Mouse (Mus musculus): ENCODE data around the gene Lmod2. TPM values are rescaled to one million over a fixed set of nuclear protein-coding genes. Genes with fewer than 3 reads are reported as not detected.

Gene Lmod2
- polyA plus RNA-seq, 1 experiment from 2014 or later, result not detected

- POLR2A ChIA-PET, result no interaction called here
- in situ Hi-C loops (cut with MboI; ENCODE audit: low pct_unique_long_range_greater_than_20kb), result no loop called here
- ATAC-seq, result no peak
Observed at GRCm38 (mm10) chr6:24572431-24572830, 25.1 kb upstream of the Lmod2 start.

GRCm38 (mm10) chr6:24573319-24573718, 24.2 kb upstream of the Lmod2 start:
- DNase-seq (ENCODE audit: low read depth, low spot score), result no peak
- no peak for ATAC-seq
- in situ Hi-C loops (cut with MboI; ENCODE audit: low pct_unique_long_range_greater_than_20kb), result no loop called here
- CTCF ChIA-PET, result no interaction called here
- POLR2A ChIA-PET, result no interaction called here
- no peaks in the 10 kb centered on the region for H3K27me3 ChIP-seq
- no peak for TF ChIP-seq CTCF (IDR thresholded peaks at IDR 0.05)

More at GRCm38 (mm10) chr6:24572431-24572830, 25.1 kb upstream of the Lmod2 start:
- no peaks in the 10 kb centered on the region for H3K27me3 ChIP-seq
- no peak for DNase-seq (ENCODE audit: low read depth, low spot score)
- TF ChIP-seq CTCF (IDR thresholded peaks at IDR 0.05), result no peak
- CTCF ChIA-PET, result no interaction called here

- in situ Hi-C loops (cut with MboI; ENCODE audit: low pct_unique_long_range_greater_than_20kb), result no loop called here
- DNase-seq (ENCODE audit: low read depth, low spot score) (no peak), ATAC-seq (no peak)
- CTCF ChIA-PET, result interaction anchor here (0.9 to 1.1 kb wide), 2 partner anchors 13 to 54 kb away, joined by 3 read pairs; no protein-coding TSS in a partner anchor
- TF ChIP-seq CTCF (IDR thresholded peaks at IDR 0.05), result no peak
- POLR2A ChIA-PET, result no interaction called here
- H3K27me3 ChIP-seq, result no peaks in the 10 kb centered on the region
Observed at GRCm38 (mm10) chr6:24583456-24583855, 14.1 kb upstream of the Lmod2 start.

GRCm38 (mm10) chr6:24585431-24586310, 11.9 kb upstream of the Lmod2 start:
- no peak for TF ChIP-seq CTCF (IDR thresholded peaks at IDR 0.05)
- in situ Hi-C loops (cut with MboI; ENCODE audit: low pct_unique_long_range_greater_than_20kb), result no loop called here
- CTCF ChIA-PET, result interaction anchor here (0.9 kb wide), 1 partner anchor 50 kb away, joined by 3 read pairs; no protein-coding TSS in a partner anchor
- ATAC-seq (no peak), DNase-seq (ENCODE audit: low read depth, low spot score) (no peak)
- POLR2A ChIA-PET, result interaction anchor here (0.6 kb wide), 1 partner anchor 11 kb away, joined by 3 read pairs; no protein-coding TSS in a partner anchor
- H3K27me3 ChIP-seq, result no peaks in the 10 kb centered on the region

GRCm38 (mm10) chr6:24586885-24587284, 10.7 kb upstream of the Lmod2 start:
- TF ChIP-seq CTCF (IDR thresholded peaks at IDR 0.05), result no peak

GRCm38 (mm10) chr6:24590282-24590681, 7.3 kb upstream of the Lmod2 start:
- ATAC-seq (no peak), DNase-seq (ENCODE audit: low read depth, low spot score) (no peak)
- ChIA-PET CTCF (no interaction called here), POLR2A (no interaction called here)
- no peaks in the 10 kb centered on the region for H3K27me3 ChIP-seq
- no peak for TF ChIP-seq CTCF (IDR thresholded peaks at IDR 0.05)
- in situ Hi-C loops (cut with MboI; ENCODE audit: low pct_unique_long_range_greater_than_20kb), result no loop called here

More at GRCm38 (mm10) chr6:24586885-24587284, 10.7 kb upstream of the Lmod2 start:
- ChIA-PET CTCF (interaction anchor here (0.9 kb wide), 1 partner anchor 9 kb away, joined by 4 read pairs; no protein-coding TSS in a partner anchor), POLR2A (no interaction called here)
- ATAC-seq, result no peak
- in situ Hi-C loops (cut with MboI; ENCODE audit: low pct_unique_long_range_greater_than_20kb), result no loop called here
- H3K27me3 ChIP-seq, result no peaks in the 10 kb centered on the region
- no peak for DNase-seq (ENCODE audit: low read depth, low spot score)

GRCm38 (mm10) chr6:24591525-24592218, 5.9 kb upstream of the Lmod2 start:
- ATAC-seq (no peak), DNase-seq (ENCODE audit: low read depth, low spot score) (no peak)
- no peaks in the 10 kb centered on the region for H3K27me3 ChIP-seq
- in situ Hi-C loops (cut with MboI; ENCODE audit: low pct_unique_long_range_greater_than_20kb), result no loop called here
- ChIA-PET CTCF (no interaction called here), POLR2A (no interaction called here)
- TF ChIP-seq CTCF (IDR thresholded peaks at IDR 0.05), result no peak

GRCm38 (mm10) chr6:24599179-24599578, 1.6 kb downstream of the Lmod2 start:
- in situ Hi-C loops (cut with MboI; ENCODE audit: low pct_unique_long_range_greater_than_20kb), result no loop called here
- CTCF ChIA-PET, result no interaction called here
- DNase-seq (ENCODE audit: low read depth, low spot score) (no peak), ATAC-seq (no peak)
- POLR2A ChIA-PET, result no interaction called here
- no peaks in the 10 kb centered on the region for H3K27me3 ChIP-seq
- TF ChIP-seq CTCF (IDR thresholded peaks at IDR 0.05), result no peak

GRCm38 (mm10) chr6:24599639-24600038, 2.1 kb downstream of the Lmod2 start:
- POLR2A ChIA-PET, result no interaction called here
- CTCF ChIA-PET, result no interaction called here
- in situ Hi-C loops (cut with MboI; ENCODE audit: low pct_unique_long_range_greater_than_20kb), result no loop called here

GRCm38 (mm10) chr6:24600134-24600533, 2.6 kb downstream of the Lmod2 start:
- no peak for TF ChIP-seq CTCF (IDR thresholded peaks at IDR 0.05)
- no peak for DNase-seq (ENCODE audit: low read depth, low spot score)
- CTCF ChIA-PET, result no interaction called here
- POLR2A ChIA-PET, result no interaction called here
- in situ Hi-C loops (cut with MboI; ENCODE audit: low pct_unique_long_range_greater_than_20kb), result no loop called here
- H3K27me3 ChIP-seq, result no peaks in the 10 kb centered on the region
- ATAC-seq, result no peak

More at GRCm38 (mm10) chr6:24599639-24600038, 2.1 kb downstream of the Lmod2 start:
- no peaks in the 10 kb centered on the region for H3K27me3 ChIP-seq
- ATAC-seq (no peak), DNase-seq (ENCODE audit: low read depth, low spot score) (no peak)
- no peak for TF ChIP-seq CTCF (IDR thresholded peaks at IDR 0.05)

- ATAC-seq (no peak), DNase-seq (ENCODE audit: low read depth, low spot score) (no peak)
- H3K27me3 ChIP-seq, result no peaks in the 10 kb centered on the region
- CTCF ChIA-PET, result no interaction called here
- POLR2A ChIA-PET, result no interaction called here
- no peak for TF ChIP-seq CTCF (IDR thresholded peaks at IDR 0.05)
- in situ Hi-C loops (cut with MboI; ENCODE audit: low pct_unique_long_range_greater_than_20kb), result no loop called here
Observed at GRCm38 (mm10) chr6:24600726-24601125, 3.2 kb downstream of the Lmod2 start.

Data from Patski (cell line).